Mouse (Mus musculus) MEL (cell line): ENCODE measurements around the gene Cgnl1.

Source experiments
- CTCF ChIP-seq, 3 experiments: IDR thresholded peaks in 2 of 3; conservative IDR thresholded peaks in 1 of 3; 2 replicates each; pipeline ENCODE4 v1.5.1; 2011 to 2012; ENCODE audit warnings: low read length in 3 of 3, low read depth in 2 of 3, mild to moderate bottlenecking in 2 of 3, improper control_type of control experiment in 1 of 3, inconsistent platforms in 1 of 3, mixed read lengths in 1 of 3, moderate library complexity in 1 of 3; ENCODE audit not compliant: control insufficient read depth in 1 of 3, insufficient read depth in 1 of 3, poor library complexity in 1 of 3, severe bottlenecking in 1 of 3
- SMC3 ChIP-seq: IDR thresholded peaks from 2 replicates; pipeline ENCODE4 v1.6.1; 2011; ENCODE audit warnings: low read depth, low read length, improper control_type of control experiment
- ZMIZ1 ChIP-seq: IDR thresholded peaks from 2 replicates; pipeline ENCODE4 v1.6.1; 2012; ENCODE audit warnings: low read depth, mild to moderate bottlenecking, inconsistent platforms, low read length, improper control_type of control experiment, moderate library complexity

DNA sequence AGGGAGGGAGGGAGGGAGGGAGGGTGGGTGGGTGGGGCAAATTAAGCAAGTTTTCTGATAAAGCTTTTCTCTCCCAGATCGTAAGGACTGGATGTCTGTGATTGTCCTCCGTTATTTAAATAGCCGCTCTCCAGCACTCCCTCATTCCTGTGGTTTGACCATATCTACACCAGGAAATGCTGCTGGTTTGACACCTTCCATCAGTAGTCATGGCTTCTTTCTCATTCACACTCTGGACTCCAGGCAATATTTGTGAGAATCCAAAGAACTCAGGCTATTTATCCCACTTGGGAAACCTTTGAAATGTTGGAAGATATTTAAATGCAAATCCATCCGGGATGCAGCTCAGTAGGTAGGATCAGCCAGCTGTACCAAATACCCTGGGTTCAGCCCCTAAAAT, 77.6 kb downstream of the Cgnl1 start:
- TF ChIP-seq SMC3 (no peak), ZMIZ1 (no peak), CTCF (IDR thresholded peaks at IDR 0.05 in 2 of 3, conservative IDR thresholded peaks at IDR 0.05 in 1 of 3; ENCODE audit: control insufficient read depth in 1 of 3, insufficient read depth in 1 of 3, low read depth in 2 of 3, low read length in 3 of 3, poor library complexity in 1 of 3, severe bottlenecking in 1 of 3) (no peak)
